Mouse (Mus musculus) layer of hippocampus, adult 9-11 months (tissue): Measurements from ENCODE around the gene Cd2.

ENCODE experiments used
- DNase-seq: peaks from one replicate; pipeline ENCODE4 v3.0.0; 2022

The Cd2 gene

DNA sequence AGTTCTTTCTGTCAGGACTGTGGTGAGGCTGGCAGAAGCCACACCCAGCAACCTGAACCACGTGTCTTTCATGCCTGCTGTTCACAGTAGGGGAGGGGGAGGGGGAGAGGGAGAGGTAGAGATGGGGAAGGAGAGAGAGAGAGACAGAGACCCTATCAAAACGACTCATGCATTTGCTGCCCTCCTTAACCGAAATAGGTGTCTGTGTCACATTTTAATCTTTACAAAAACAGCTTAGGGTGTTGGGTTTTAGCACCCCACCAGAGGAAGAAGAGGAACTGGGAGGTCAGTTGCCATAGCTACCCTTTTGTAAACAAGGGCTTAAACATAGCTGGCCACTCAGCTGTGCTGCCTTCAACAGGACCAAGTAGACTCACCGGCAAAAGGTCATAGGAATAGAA, at the start of gene Cd2:
TSS of gene Cd2 (minus strand) at position 29 of the 401 bp plus-strand sequence.
- DNase-seq = no peak

DNA sequence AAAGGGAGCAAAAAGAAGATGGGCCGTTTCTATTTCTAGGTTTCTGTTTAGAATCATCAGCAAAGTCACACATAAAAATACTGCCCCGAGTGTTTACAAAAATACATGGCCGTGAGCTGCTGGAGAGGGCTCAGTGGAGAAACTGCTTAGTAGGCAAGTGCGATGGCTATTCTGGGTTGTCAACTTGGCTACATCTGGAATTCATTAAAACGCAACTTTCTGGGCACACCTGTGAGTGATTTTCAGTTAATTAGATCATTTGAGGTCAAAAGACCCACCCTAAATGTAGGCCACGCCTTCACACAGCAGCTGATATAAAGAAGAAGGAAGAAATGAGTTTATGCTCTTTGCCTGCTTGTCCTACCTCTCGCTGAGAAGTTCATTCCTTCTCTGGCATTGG, 40.9 kb upstream of the Cd2 start:
- no peak for DNase-seq

DNA sequence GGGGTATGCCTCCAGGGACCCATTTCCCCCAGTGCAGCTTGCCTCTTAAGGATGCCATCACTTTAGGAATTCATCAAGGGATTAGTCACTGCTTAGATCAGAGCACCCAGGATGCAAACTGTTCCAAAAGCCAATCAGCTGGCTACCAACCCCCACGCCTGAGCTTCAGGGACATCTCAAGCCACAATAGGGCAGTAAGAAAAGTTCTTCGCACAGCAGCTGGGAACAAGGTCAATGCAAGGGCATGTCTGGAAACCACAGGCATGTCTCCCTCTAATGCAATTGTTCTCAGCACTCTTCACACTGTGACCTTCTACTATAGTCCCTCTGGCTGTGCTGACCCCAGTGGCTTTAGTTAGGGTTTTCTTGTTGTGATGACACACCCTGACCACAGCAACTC, 39.5 kb upstream of the Cd2 start:
- no peak for DNase-seq

DNA sequence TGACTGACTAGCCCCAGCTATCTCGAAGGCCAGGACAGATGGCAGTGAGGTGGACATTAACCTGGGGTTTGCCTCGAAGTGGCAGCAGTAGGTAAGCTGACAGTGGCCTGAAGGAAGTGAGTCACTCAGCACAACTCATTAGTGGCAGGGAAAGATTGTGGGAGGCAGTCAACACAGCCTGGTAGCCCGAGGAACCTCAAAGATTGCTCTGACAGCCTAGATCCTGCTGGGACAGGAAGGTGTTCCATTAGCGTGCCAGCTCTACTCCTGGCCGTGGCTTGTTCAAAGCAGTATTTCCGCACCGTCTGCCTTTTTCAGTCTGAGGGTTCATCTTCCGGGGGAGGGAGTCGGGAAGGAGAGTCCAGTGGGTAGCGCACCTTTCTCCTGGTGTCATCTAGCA, 34.7 kb upstream of the Cd2 start:
- DNase-seq = no peak

DNA sequence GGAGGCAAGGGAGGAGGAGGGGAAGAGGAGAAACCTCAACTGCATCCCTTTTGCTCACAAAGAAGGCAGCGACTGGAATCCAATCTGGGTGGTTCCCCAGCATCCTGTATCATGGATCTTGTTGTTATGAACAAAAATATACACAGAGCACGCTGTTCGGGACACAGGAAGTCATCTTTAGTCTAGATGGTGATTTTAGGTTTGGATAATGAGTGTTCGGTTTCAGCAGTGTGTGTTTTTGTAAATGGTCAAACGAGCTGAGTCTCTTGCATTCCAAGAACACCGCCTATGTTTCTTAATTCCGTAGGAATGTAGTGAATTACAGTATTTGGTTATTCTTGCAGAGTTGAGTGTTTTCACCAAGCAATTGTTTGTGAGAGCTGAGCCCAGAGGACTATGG, 33.1 kb upstream of the Cd2 start:
- DNase-seq = no peak

DNA sequence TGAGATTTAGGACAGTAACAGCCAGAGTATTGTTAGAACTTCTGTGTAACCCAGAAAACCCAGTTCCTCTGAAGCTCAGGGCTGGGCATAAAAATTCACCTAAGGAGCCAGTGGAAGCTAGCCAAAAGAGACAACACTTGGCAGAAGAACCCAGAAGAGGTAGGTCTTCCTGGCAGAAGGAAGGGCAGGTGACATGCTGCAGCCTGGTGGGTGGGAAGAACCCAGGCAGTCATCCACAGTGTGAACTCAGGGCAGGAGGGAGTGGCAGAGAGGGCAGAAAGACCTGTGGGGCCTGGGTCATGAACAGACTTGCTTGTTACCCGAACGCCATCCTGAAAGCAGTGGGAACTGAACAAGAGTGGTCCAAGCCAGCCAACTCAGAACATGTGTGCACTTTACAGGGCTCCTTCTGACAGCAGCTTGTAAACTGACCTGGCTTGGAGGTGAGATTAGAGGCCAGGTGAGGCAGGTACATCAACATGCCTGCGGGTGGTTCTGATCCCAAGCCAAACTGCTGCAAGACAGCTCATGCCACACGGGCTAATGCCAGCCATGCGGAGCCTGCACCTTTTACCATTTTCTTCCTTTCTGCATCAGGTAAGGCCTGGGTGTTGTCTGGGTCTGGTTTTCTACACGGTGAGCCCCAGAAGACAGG, 30.9 kb upstream of the Cd2 start:
- DNase-seq = no peak

DNA sequence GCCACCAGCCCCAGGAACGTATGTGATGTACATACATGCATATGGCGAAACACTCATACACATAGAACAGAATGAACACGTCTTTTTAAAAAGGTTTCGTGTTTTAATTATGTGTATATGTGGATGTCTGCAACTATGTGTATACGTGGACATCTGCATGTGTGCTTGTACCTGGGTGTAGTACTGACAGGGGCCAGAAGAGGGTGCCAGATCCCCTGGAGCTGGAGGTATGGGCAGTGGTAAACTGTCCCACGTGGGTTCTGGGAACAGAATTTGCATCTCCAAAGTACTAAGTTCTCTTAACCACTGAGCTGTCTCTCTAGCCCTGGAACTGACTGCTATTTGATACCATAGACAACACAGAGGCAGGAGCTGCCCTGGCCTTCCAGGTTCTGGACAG, 30.4 kb upstream of the Cd2 start:
- DNase-seq = no peak

DNA sequence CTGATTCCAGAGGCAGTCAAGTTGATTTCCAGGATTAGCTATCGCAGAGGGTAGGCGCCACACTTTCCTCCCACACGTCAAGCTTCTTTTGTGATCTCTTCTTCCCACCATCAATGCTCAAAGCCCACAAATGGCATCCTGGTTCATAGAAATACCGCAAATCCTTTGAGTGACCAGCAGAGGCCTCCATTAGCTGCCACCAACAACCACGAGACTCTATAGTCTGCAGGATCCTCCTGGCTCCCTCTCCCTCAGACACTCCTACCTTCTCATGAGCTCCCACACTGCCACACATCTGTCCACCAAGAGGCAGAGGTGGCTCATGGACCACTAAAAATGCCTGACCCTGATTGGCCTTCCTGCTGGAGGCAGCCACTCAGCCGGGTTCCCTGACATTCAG, 27.2 kb upstream of the Cd2 start:
- DNase-seq = no peak

DNA sequence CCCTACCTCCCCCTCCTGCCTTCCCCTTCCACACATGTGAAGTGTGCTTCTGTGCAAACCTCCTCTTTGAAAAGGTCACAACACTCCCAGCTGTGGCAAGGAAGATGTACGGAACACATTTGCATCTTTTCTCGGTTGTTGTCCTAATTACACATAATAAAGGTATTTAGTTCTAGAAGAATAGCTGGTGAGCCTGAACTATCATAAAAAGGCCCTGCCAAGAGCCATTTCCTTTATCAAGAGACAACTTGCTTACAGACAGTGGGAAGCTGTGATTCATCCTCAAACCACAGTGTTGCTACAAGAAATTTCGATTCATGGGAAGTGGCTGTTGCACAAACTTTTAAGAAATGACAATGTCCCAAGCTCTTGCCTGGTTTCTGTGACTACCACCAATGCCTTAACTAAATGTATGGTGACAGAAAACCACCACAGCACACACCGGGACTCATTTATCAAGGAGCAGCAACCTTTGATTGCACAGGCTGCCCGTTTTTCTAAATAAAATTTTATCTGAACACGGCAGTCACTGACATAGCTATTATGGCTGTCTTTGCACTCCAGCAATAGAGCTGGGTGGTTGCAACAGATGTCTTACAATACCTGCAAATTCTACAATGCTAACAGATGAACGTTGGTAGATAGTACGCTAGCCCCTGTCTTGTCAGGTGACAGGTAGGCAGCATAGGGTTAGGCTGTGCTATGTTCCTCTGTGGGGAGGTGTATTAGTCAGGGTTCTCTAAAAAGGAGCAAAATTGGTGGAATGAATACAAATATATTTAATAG, 25.7 kb upstream of the Cd2 start:
- no peak for DNase-seq

DNA sequence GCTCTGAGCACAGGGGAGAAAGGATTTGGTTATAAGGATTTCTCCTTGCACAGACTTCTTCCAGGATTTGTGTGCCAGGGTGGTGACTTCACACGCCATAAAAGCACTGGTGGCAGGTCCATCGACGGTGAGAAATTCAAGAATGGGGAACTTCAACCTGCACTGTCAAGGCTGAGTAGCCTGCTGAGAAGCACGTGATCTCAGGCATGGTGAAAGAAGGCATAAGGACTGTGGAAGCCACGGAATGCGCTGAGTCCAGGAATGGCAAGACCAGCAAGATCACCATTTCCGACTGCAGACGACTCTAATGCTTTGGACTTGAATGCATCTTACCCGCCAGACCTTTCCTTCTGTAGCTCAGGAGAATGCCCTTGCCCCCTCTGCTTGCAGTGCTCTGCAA, 23.2 kb upstream of the Cd2 start:
- no peak for DNase-seq

DNA sequence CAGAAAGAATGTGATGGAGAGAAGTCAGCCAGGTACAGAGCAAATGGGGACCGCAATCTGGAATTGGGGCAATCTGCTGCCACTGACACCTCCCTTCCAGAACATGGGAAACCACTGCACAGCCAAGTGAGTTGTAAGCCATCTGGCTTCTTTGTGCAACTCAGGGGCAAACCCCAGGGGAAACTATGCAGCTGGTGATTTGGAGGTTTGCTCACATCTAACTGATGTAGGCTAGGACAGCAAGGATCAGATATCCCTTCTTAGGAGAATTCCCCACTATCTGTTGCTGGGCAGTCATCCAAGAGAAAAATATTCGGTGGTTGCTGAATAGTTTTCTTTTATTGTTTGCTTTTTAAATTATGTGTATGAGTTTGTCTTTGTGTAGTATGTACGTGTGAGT, 21.9 kb upstream of the Cd2 start:
- no peak for DNase-seq

DNA sequence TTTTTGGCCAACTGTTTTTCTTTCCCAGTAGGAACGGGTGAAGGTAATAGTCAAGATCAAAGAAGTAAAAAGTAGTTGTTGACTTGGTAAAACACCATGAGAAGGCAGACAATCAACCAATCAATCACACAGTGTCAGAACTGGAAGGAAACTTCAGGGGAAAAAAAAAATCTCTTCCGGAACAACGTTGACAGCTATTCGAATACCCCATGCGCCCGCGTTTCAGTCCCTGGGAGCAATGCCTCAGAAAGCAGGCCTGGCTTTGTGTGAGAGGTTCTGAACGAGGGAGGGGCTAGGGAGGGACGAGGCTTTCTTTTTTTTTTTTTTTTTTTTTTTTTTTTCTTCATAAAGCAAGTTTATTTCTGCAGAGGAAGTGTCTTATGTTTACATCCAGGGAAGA, 18.4 kb upstream of the Cd2 start:
- no peak for DNase-seq

DNA sequence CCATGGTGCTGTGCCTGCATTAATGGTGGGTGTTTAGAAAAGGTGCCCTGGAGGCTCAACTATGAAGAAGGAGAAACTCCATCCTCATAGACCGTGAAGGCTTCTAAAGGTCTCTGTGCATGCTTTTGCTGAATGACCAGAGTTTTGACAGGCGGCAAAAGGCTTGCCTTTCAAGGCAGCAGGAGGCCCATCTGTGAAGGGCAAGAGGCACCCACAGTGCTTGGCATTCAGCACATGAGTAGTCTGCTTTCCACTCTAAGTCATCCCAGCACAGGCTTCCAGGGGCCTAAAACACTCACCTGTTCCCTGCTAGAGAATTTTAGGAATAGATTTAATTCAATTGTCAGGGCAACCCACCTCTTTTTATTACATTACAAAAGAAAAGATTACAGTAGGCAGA, 17.3 kb upstream of the Cd2 start:
- DNase-seq = no peak

DNA sequence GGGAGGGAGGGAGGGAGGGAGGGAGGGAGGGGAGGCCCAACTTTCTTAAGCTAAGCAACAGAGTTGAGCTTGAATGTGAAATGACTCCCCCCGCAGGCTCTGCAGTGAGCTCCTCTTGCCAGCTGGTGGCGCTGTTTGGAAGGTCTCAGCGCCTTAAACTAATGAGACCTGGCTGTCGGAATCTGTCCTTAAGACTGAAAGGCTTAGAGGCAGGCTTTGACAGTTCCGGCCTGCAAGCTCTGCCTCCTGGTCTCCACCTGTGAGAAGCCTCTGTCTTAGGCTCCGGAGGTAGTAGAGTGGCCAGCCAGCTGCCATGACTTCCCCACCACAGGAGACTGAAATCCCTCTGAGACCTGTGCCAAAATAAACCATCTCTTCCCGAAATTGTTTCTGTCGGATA, 16.4 kb upstream of the Cd2 start:
- peak; percentile 42 for DNase-seq

DNA sequence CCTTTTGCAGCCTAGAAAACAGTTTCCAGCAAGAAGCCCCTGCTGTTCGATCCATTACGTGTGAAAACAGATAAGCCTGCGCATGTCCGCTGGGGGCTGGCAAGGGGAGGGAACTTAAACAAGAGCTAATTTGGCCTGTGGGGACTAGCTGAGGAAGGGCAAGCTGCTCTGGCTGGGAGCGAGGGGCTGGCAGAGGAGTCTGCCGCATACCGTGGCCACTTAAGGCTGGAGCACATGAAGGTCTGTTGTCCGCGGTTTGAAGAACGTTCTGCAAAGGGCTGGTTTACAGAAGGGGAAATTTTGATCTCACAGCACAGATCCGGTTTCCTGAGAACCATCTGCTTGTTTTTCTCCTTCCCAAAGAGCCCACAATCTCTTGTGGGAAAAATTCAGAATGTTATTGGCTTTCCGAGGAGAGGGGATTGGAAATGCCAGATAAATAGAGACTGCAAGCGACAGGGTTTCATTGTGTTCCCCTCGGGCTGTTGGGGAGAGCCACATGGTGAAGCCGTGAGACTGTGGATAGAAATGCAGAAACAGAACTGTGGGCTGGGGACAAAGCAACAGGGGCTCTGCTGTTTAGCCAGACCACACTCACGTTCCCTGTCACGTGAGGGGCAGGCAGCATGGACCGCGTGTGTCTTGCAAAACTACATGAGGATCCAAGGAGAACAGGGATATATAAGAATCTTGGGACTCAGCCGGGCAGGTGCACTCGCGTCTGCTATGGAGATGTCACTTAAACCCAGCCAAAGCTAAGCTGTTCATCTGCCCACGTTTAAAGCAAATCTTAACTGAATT, 12.7 kb upstream of the Cd2 start:
- DNase-seq = peak; percentile 67

DNA sequence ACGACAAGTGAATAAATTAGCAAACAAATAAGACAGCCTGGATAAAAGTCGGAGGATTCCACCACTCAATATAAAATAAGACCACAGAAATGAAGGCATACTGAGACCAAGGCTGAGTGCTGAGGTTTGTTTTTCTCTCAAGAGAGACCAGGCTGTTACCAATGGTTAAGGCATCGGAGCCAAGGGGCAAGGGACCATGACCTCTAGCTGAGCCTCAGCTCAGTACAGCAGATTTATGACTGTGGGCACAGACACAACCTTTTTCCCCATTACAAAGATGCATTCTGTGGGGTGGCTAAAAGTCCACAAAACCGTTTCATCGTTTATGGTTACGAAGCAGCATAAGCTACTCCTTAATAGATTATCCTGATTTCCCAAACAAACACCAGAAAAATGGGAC, 11.9 kb upstream of the Cd2 start:
- DNase-seq = no peak

DNA sequence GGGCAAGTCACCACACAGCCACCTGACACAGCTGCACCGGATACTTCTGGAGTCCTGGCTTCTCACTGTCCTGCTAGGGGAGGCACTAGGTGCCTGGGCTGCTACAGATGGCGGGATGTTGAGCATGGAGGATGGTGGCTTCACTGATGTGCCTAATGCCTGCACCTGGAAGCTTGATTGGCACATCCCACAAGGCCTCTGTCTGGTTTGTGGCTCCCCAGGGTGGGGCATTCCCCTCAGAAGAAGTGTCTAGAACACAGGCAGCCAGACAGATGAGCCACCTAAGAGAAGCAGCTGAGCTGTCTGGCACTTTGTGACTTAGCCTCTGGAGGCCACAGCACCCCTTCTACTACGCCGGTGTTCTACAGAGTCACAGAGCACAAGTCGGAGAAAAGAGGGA, 9.5 kb upstream of the Cd2 start:
- DNase-seq = no peak

DNA sequence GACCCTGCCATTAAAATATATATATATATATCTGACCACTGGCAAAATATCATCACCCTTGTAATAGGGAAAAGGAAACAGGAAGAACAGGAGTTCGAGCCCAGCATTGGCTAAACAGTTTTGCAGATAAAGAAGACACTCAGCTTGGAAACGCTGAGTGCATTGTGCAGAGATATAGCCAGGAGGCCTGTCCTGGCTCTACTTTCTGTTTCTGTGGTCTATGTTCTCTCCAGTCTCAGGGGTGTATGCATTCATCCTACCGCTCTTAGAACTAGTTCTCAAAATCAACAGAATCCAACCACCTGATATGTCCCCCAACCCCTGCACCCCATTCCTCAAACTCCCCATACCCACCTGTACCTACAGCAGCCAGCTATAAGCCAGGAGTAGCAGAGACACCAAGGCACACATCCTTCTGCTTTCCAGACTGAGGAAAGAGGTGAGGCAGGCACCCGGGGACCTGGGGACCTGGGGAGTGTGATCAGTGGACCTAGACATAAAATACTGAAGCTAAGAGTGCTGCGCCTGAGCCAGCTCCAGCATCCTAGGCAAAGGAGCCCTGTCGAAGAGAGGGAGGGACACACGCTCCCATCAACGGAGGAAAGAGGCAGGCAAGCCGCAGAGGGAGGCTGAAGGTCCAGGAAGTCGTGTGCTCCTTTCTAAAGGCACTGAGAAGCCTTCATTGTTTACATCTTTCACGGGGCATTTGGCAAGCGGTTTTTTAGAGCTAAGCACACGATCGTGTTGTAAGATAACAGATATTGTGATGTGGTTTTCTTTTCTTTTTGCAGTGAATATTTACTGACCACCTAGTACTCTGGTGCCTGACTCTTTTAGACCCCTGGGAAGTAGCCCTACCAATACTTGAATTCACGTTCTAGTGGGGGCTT, 8.4 kb upstream of the Cd2 start:
- DNase-seq = no peak

DNA sequence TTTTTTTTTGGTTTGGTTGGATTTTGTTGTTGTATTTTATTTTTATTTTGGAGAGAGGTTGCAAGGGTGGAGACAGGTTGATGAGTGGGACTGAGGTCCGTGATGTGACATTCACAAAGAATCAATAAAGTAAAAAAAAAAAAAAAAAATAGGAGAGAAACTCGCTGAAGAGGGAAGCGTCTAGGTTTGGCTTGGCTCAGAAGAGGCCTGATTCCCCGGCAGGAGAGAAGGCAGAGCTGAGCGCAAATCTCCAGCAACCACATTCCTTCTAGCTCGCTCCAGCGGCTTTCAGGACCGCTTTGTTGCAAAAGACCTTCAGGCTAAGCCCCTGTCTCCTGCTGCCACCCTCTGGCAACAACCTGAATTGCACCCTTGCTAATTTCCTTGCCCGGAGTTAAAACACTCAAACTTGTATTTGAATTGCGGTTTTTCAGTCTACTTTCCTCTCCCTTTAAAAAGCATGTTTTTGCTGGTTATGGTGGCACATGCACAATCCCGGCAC, 7.7 kb upstream of the Cd2 start:
- DNase-seq = peak; percentile 77

DNA sequence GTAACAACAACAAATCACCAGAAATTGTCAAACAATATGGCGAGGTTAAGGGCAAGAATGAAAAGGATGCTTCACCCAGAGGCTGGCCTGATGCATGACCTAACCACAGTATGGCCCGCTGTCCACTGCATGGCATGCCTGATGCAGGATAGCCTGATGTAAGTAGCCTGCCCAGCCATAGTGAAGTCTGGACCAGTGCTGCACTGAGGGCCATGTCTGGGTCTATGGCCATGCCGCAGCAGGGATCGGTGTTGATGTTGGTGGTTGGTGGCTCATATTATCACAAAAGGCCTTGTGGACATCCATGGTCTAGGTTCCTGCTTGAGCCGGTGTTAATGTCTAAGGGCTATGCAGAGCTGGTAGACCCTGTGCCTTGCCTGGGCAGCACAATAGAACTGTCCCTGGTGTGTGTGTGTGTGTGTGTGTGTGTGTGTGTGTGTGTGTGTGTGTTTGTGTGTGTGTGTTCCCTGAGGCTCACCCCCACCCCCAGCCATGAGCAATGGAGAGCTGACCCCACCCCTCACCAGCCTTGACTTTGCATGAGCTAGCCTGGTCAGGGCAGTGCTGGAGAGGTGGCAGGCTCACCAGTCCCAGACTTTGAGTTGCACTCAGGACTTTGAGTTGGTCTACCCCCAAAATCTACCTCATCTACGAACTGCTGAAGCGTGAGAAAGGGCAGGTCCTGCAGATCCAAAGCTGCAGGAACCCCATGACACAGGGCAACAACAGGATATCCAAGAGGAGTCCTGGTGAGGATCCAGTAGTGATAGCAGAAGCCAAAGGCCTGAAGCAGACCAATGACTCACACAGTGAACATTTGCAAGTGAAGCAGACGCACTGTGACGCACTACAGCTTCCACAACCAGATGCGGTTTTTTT, 7.0 kb upstream of the Cd2 start:
- DNase-seq = no peak

DNA sequence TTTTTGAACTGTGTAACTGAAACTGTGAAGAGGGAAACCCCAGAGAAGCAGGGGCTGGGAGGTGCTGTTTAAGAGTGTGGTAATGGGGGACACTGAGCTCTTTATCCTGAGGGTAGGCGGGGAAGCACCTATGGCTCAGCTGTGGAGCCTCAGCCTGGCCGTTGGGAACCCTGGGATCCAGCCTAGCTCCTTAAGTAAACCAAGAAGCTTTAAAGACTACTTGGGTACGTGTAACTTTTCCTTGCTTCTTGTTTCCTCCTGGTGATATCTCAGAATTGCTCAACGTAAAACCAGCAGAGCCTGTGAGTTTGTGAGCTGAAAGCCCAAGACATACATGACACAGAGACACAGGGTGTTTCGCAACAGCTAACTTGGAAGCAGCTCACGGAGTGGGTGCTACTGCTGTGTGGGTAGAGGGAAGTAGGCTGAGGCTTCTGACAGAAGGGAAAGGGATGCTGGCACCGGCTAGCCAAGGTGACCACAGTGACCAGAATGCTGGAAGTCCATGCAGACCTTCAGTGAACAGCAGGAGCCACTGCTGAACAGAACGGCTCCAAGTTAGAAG, 5.9 kb upstream of the Cd2 start:
- DNase-seq = peak; percentile 26
